Mouse (Mus musculus): ENCODE measurements around the gene Chl1.

DNA sequence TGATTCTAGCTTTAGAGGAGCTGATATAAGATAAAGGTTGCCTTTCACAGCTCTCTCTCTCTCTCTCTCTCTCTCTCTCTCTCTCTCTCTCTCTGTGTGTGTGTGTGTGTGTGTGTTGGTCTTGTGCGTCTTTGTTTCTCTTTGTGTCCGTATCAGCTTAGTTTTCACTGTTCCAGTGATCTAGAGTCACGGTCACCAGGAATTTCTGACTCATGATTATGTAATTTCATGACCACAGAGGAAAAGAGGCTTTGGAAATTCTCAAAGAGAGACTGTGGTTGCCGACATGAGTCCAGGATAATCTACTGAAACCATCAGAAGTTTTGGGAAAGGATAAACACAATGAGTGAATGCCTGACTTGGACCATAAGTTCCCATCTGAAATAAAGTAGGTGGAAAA lies 110.5 kb downstream of the Chl1 start:
- TF ChIP-seq EP300 (IDR thresholded peaks at IDR 0.05) = no peak
- no peak for TF ChIP-seq CTCF (IDR thresholded peaks at IDR 0.05)

All from lung, postnatal 0 days (tissue).